Mouse (Mus musculus) liver, embryonic 14.5 days (tissue): ENCODE data around the gene Agap1. TPM values are rescaled to one million over a fixed set of nuclear protein-coding genes. Genes with fewer than 3 reads are reported as not detected.

ENCODE experiments used
- ATAC-seq: fragments of 200-750 bp; cut with Nextera tagmentation; 2 replicates; pipeline ENCODE4 v1.8.0; 2017; ENCODE audit warnings: moderate number of reproducible peaks, mild to moderate bottlenecking, moderate library complexity; ENCODE audit not compliant: insufficient read depth
- DNase-seq, 3 experiments: peaks; one replicate each; pipeline ENCODE4 v3.0.0-alpha.2; 2012 to 2013; ENCODE audit warnings: low read depth in 3 of 3, low spot score in 3 of 3
- H3K27ac ChIP-seq: fragments of 300-500 bp; sonication (generic); 2 replicates; pipeline ENCODE4 v1.5.1; 2014; ENCODE audit warnings: moderate library complexity, mild to moderate bottlenecking, control low read depth, inconsistent platforms
- H3K27me3 ChIP-seq: fragments of 300-500 bp; sonication (generic); 2 replicates; pipeline ENCODE4 v1.6.1; 2014; ENCODE audit warnings: mild to moderate bottlenecking, low read length, moderate library complexity; ENCODE audit not compliant: control insufficient read depth, insufficient read depth
- H3K36me3 ChIP-seq: fragments of 300-500 bp; sonication (generic); replicated peaks from 2 replicates; pipeline ENCODE4 v1.6.1; 2014; ENCODE audit warnings: low read depth; ENCODE audit not compliant: control insufficient read depth, insufficient read depth
- H3K4me1 ChIP-seq, 2 experiments: fragments of 200-500 bp in 1 of 2; fragments of 300-500 bp in 1 of 2; sonication (generic) in 1 of 2; replicated peaks; 2 replicates each; pipeline ENCODE4 v1.6.1; 2012 to 2014; ENCODE audit warnings: antibody characterized with exemption in 1 of 2, inconsistent platforms in 1 of 2, low read length in 1 of 2; ENCODE audit not compliant: control insufficient read depth in 2 of 2, insufficient read depth in 2 of 2
- H3K4me2 ChIP-seq: fragments of 300-500 bp; sonication (generic); 2 replicates; pipeline ENCODE4 v1.6.1; 2014; ENCODE audit warnings: low read depth, mild to moderate bottlenecking, control low read depth, moderate library complexity
- H3K4me3 ChIP-seq, 2 experiments: fragments of 200-500 bp in 1 of 2; fragments of 300-500 bp in 1 of 2; sonication (generic) in 1 of 2; 2 replicates each; pipeline ENCODE4 v1.5.1; 2012 to 2014; ENCODE audit warnings: low read depth in 2 of 2, low read length in 2 of 2, mild to moderate bottlenecking in 2 of 2, control low read depth in 1 of 2, inconsistent platforms in 1 of 2, moderate library complexity in 1 of 2; ENCODE audit not compliant: insufficient read depth in 1 of 2
- H3K9ac ChIP-seq: fragments of 300-500 bp; sonication (generic); replicated peaks from 2 replicates; pipeline ENCODE4 v1.6.1; 2014; ENCODE audit warnings: mild to moderate bottlenecking, control low read depth, moderate library complexity
- H3K9me3 ChIP-seq: fragments of 300-500 bp; sonication (generic); 2 replicates; pipeline ENCODE4 v1.6.1; 2016; ENCODE audit warnings: low read length, mixed read lengths; ENCODE audit not compliant: control insufficient read depth
- CTCF ChIP-seq: IDR thresholded peaks from 2 replicates; pipeline ENCODE4 v1.5.1; 2016; ENCODE audit warnings: antibody characterized with exemption, low read depth, control low read depth
- EP300 ChIP-seq: IDR thresholded peaks from 2 replicates; pipeline ENCODE4 v1.6.1; 2016; ENCODE audit warnings: antibody characterized with exemption, low read depth
- WGBS: fragments of 180-500 bp; shearing (Covaris S2); extraction: QIAGEN DNeasy Blood & Tissue Kit; methylation state at CpG from one replicate; pipeline ENCODE4 v1.1.7; 2014; ENCODE audit not compliant: insufficient replicate concordance; 5-methylcytosine and 5-hydroxymethylcytosine counted together
- polyA plus RNA-seq, 2 experiments: library from polyadenylated mRNA; depleted of rRNA in 1 of 2; stranded (reverse) in 1 of 2; unstranded in 1 of 2; fragments of >200 nt; fragmentation: Nextera tagmentation in 1 of 2; extraction: Ambion mirVana in 1 of 2; gene quantifications; 2 replicates each; pipeline versions ENCODE4 v1.2.1 to v1.2.3; 2012 to 2014

Gene Agap1
- polyA plus RNA-seq, 2 experiments, result 1.1 TPM

GRCm38 (mm10) chr1:89775750-89776149 is 321.1 kb downstream of the Agap1 start:
- no peak for ATAC-seq

GRCm38 (mm10) chr1:89780675-89781074 is 326.1 kb downstream of the Agap1 start:
- Histone ChIP-seq H3K9ac (no peak overlapping the region), H3K27me3 (no peaks in the 10 kb centered on the region), H3K9me3 (no peaks in the 10 kb centered on the region), H3K36me3 (no peaks in the 10 kb centered on the region), H3K4me2 (no peak overlapping the region), H3K4me3 (no peak overlapping the region), H3K4me1 (no peaks in the 10 kb centered on the region), H3K27ac (no peak overlapping the region)
- no peak for ATAC-seq
- DNase-seq, result no peak
- no peak for TF ChIP-seq CTCF
- no peak for TF ChIP-seq EP300
- WGBS, result 71% methylated on average over 2 of the region's 2 CpGs

More at GRCm38 (mm10) chr1:89775750-89776149, 321.1 kb downstream of the Agap1 start:
- H3K4me1 ChIP-seq, result no peaks in the 10 kb centered on the region
- no peak overlapping the region for H3K27ac ChIP-seq
- no peaks in the 10 kb centered on the region for H3K9me3 ChIP-seq
- H3K4me3 ChIP-seq, result no peak overlapping the region
- no peak overlapping the region for H3K4me2 ChIP-seq
- H3K36me3 ChIP-seq, result no peaks in the 10 kb centered on the region
- no peak for TF ChIP-seq EP300
- TF ChIP-seq CTCF, result no peak
- 59% methylated on average over 4 of the region's 4 CpGs for whole genome bisulfite sequencing
- no peak for DNase-seq
- no peak overlapping the region for H3K9ac ChIP-seq
- H3K27me3 ChIP-seq, result no peaks in the 10 kb centered on the region

GRCm38 (mm10) chr1:89781861-89782260 is 327.3 kb downstream of the Agap1 start:
- no peak overlapping the region for H3K9ac ChIP-seq
- H3K4me2 ChIP-seq, result no peak overlapping the region
- TF ChIP-seq EP300, result no peak
- TF ChIP-seq CTCF, result no peak
- no peaks in the 10 kb centered on the region for H3K9me3 ChIP-seq
- no peaks in the 10 kb centered on the region for H3K27me3 ChIP-seq
- no peak overlapping the region for H3K27ac ChIP-seq
- no peaks in the 10 kb centered on the region for H3K36me3 ChIP-seq
- no peak for ATAC-seq
- no peaks in the 10 kb centered on the region for H3K4me1 ChIP-seq
- no peak for DNase-seq
- 60% methylated on average over 8 of the region's 8 CpGs for WGBS
- no peak overlapping the region for H3K4me3 ChIP-seq

- Histone ChIP-seq H3K4me2 (no peak overlapping the region), H3K27me3 (no peaks in the 10 kb centered on the region), H3K36me3 (no peaks in the 10 kb centered on the region), H3K27ac (no peak overlapping the region), H3K4me1 (no peaks in the 10 kb centered on the region), H3K4me3 (no peak overlapping the region), H3K9ac (no peak overlapping the region), H3K9me3 (no peaks in the 10 kb centered on the region)
- 33% methylated on average over 6 of the region's 6 CpGs for WGBS
- TF ChIP-seq EP300 (no peak), CTCF (no peak)
- ATAC-seq (no peak), DNase-seq (no peak)
Measured at GRCm38 (mm10) chr1:89786793-89787192, 332.2 kb downstream of the Agap1 start.

GRCm38 (mm10) chr1:89798724-89799123 is 344.1 kb downstream of the Agap1 start:
- Histone ChIP-seq H3K27ac (no peak overlapping the region), H3K9ac (no peak overlapping the region), H3K4me2 (no peak overlapping the region), H3K4me3 (no peak overlapping the region), H3K9me3 (no peaks in the 10 kb centered on the region), H3K27me3 (no peaks in the 10 kb centered on the region), H3K4me1 (no peaks in the 10 kb centered on the region), H3K36me3 (no peaks in the 10 kb centered on the region)
- TF ChIP-seq EP300 (no peak), CTCF (no peak)
- no peak for DNase-seq
- WGBS, result 81% methylated on average over 14 of the region's 14 CpGs
- ATAC-seq, result no peak

- Histone ChIP-seq H3K9ac (no peak overlapping the region), H3K9me3 (no peaks in the 10 kb centered on the region), H3K27me3 (no peaks in the 10 kb centered on the region), H3K4me1 (no peaks in the 10 kb centered on the region), H3K27ac (no peak overlapping the region), H3K4me3 (no peak overlapping the region), H3K36me3 (no peaks in the 10 kb centered on the region), H3K4me2 (no peak overlapping the region)
- ATAC-seq (no peak), DNase-seq (no peak)
- 36% methylated on average over 5 of the region's 5 CpGs for WGBS
- no peak for TF ChIP-seq CTCF
- TF ChIP-seq EP300, result no peak
Measured at GRCm38 (mm10) chr1:89801506-89801905, 346.9 kb downstream of the Agap1 start.
